Mouse (Mus musculus) layer of hippocampus, postnatal 10 days (tissue): ENCODE results near the gene Pkd1. TPM values are rescaled to one million over a fixed set of nuclear protein-coding genes. Genes with fewer than 3 reads are reported as not detected.

Source experiments
- DNase-seq, 2 experiments: peaks; one replicate each; pipeline ENCODE4 v3.0.0; 2021; ENCODE audit warnings: low spot score in 2 of 2
- total RNA-seq, 2 experiments: library from RNA; stranded (reverse); gene quantifications; 2 replicates each; pipeline ENCODE4 v1.2.3; 2021

The Pkd1 gene
- total RNA-seq, 2 experiments from 2014 or later, result 61.6 to 91.2 TPM

GRCm38 (mm10) chr17:24532045-24532444 lies 17.6 kb upstream of the Pkd1 start:
- DNase-seq, result no peak

- peak; percentile 76 to 85 for DNase-seq
These were observed 16.3 kb upstream of the Pkd1 start for GRCm38 (mm10) chr17:24533099-24533992.

- DNase-seq, result no peak
These were observed 15.4 kb upstream of the Pkd1 start, which contains the start of gene Rab26 for GRCm38 (mm10) chr17:24534160-24534718. TSS of gene Rab26 (minus strand) at chr17:24534210.

- no peak for DNase-seq
These were observed 14.3 kb upstream of the Pkd1 start for GRCm38 (mm10) chr17:24535300-24535699.

GRCm38 (mm10) chr17:24537536-24537935 lies 12.1 kb upstream of the Pkd1 start:
- DNase-seq, result no peak

GRCm38 (mm10) chr17:24538950-24539349 lies 10.7 kb upstream of the Pkd1 start:
- peak in 1 of 2 experiments; percentile 66 for DNase-seq

- DNase-seq, result no peak
These were observed 9.3 kb upstream of the Pkd1 start for GRCm38 (mm10) chr17:24540375-24540774.

GRCm38 (mm10) chr17:24544613-24545012 lies 5.0 kb upstream of the Pkd1 start:
- DNase-seq, result no peak

- DNase-seq, result no peak
These were observed 4.4 kb upstream of the Pkd1 start for GRCm38 (mm10) chr17:24545247-24545646.

- DNase-seq, result no peak
These were observed 3.4 kb upstream of the Pkd1 start for GRCm38 (mm10) chr17:24546234-24546633.

- no peak for DNase-seq
These were observed 1.2 kb upstream of the Pkd1 start for GRCm38 (mm10) chr17:24548435-24548834.

- no peak for DNase-seq
These were observed 565 bp upstream of the Pkd1 start for GRCm38 (mm10) chr17:24548921-24549617.

GRCm38 (mm10) chr17:24550416-24551049 lies 899 bp downstream of the Pkd1 start:
- peak; percentile 72 to 80 for DNase-seq

GRCm38 (mm10) chr17:24551050-24551444 lies 1.4 kb downstream of the Pkd1 start:
- no peak for DNase-seq

GRCm38 (mm10) chr17:24557091-24557490 lies 7.5 kb downstream of the Pkd1 start:
- no peak for DNase-seq

- DNase-seq, result no peak
These were observed 9.0 kb downstream of the Pkd1 start for GRCm38 (mm10) chr17:24558600-24559099.

GRCm38 (mm10) chr17:24559146-24559545 lies 9.5 kb downstream of the Pkd1 start:
- no peak for DNase-seq

- no peak for DNase-seq
These were observed 10.8 kb downstream of the Pkd1 start for GRCm38 (mm10) chr17:24560301-24561028.

GRCm38 (mm10) chr17:24561592-24561991 lies 12.0 kb downstream of the Pkd1 start:
- no peak for DNase-seq

- DNase-seq, result no peak
These were observed 14.0 kb downstream of the Pkd1 start for GRCm38 (mm10) chr17:24563638-24564037.

GRCm38 (mm10) chr17:24564422-24564821 lies 14.8 kb downstream of the Pkd1 start:
- no peak for DNase-seq
